Mouse (Mus musculus) liver, adult 2 months (tissue): ENCODE measurements around the gene Bcas2.

Experiments used
- CTCF ChIP-seq: fragments of 200-500 bp; IDR thresholded peaks from 2 replicates; pipeline ENCODE4 v1.5.1; 2011; ENCODE audit warnings: low read depth, low read length, control low read depth
- POLR2A ChIP-seq: fragments of 200-500 bp; IDR thresholded peaks from 2 replicates; pipeline ENCODE4 v1.6.1; 2011; ENCODE audit warnings: low read length, control low read depth; ENCODE audit not compliant: insufficient read depth; ENCODE audit errors: extremely low read depth

DNA sequence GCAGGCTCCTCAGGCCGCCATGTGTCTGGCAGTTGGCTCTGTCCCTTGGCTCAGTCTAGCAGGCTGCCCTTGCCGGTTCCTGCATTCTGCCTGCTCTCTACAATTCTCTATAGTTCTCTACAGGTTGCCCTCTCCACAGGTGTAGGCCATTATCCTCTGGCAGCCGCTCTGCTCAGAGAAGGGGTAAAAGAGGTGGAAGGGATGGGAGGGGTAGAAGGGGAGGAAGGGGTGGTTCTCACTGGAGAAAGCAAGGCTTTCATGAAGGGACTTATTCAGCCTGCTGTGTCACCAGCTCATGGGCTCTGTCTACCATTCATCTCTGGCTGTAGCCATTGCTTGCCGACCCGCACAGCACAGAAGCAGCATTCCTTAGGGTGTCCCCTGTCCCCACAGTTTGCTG lies 17.0 kb downstream of the Bcas2 start:
- TF ChIP-seq CTCF (no peak), POLR2A (no peak)
